Mouse (Mus musculus) neural tube, embryonic 14.5 days (tissue): Measurements from ENCODE around the gene Gm37240. TPM values are rescaled to one million over a fixed set of nuclear protein-coding genes. Genes with fewer than 3 reads are reported as not detected.

ENCODE experiments used
- ATAC-seq: fragments of 200-750 bp; cut with Nextera tagmentation; 2 replicates; pipeline ENCODE4 v1.8.0; 2017; ENCODE audit warnings: low read depth, mild to moderate bottlenecking, moderate TSS enrichment, moderate library complexity
- H3K27ac ChIP-seq: fragments of 300-500 bp; sonication (generic); 2 replicates; pipeline ENCODE4 v1.5.1; 2014; ENCODE audit warnings: low read depth, mild to moderate bottlenecking, control low read depth, low read length, moderate library complexity, mixed read lengths
- H3K27me3 ChIP-seq: fragments of 300-500 bp; sonication (generic); 2 replicates; pipeline ENCODE4 v1.6.1; 2014; ENCODE audit warnings: low read length; ENCODE audit not compliant: control insufficient read depth, insufficient read depth
- H3K36me3 ChIP-seq: fragments of 300-500 bp; sonication (generic); 2 replicates; pipeline ENCODE4 v1.6.1; 2014; ENCODE audit warnings: low read length, mixed read lengths; ENCODE audit not compliant: control insufficient read depth, insufficient read depth
- H3K4me1 ChIP-seq: fragments of 300-500 bp; sonication (generic); 2 replicates; pipeline ENCODE4 v1.6.1; 2014; ENCODE audit warnings: low read length; ENCODE audit not compliant: control insufficient read depth, insufficient read depth
- H3K4me2 ChIP-seq: fragments of 300-500 bp; sonication (generic); 2 replicates; pipeline ENCODE4 v1.6.1; 2014; ENCODE audit warnings: mild to moderate bottlenecking, low read depth, low read length, control low read depth
- H3K4me3 ChIP-seq: fragments of 300-500 bp; sonication (generic); 2 replicates; pipeline ENCODE4 v1.5.1; 2014; ENCODE audit warnings: low read depth, low read length, control low read depth, mixed read lengths
- H3K9ac ChIP-seq: fragments of 300-500 bp; sonication (generic); replicated peaks from 2 replicates; pipeline ENCODE4 v1.6.1; 2014; ENCODE audit warnings: low read depth, mild to moderate bottlenecking, control low read depth, low read length, mixed read lengths
- H3K9me3 ChIP-seq: fragments of 300-500 bp; sonication (generic); 2 replicates; pipeline ENCODE4 v1.6.1; 2016; ENCODE audit warnings: low read length; ENCODE audit not compliant: control insufficient read depth
- WGBS: fragments of 180-500 bp; shearing (Covaris S2); extraction: QIAGEN DNeasy Blood & Tissue Kit; methylation state at CpG from one replicate; pipeline ENCODE4 v1.1.7; 2014; 5-methylcytosine and 5-hydroxymethylcytosine counted together
- polyA plus RNA-seq: library from polyadenylated mRNA; unstranded; fragments of >200 nt; fragmentation: Nextera tagmentation; extraction: Ambion mirVana; gene quantifications from 2 replicates; pipeline ENCODE4 v1.2.1, GENCODE M21; 2014

The Gm37240 gene
- polyA plus RNA-seq, 1 experiment from 2014 or later = not detected

- Histone ChIP-seq H3K27me3 (no peaks in the 10 kb centered on the region), H3K4me2 (no peak overlapping the region), H3K36me3 (no peaks in the 10 kb centered on the region), H3K9ac (no peak overlapping the region), H3K4me1 (no peaks in the 10 kb centered on the region), H3K27ac (no peak overlapping the region), H3K9me3 (no peaks in the 10 kb centered on the region), H3K4me3 (no peak overlapping the region)
- WGBS = 85% methylated on average over 5 of the region's 5 CpGs
- ATAC-seq = no peak
Measured at GRCm38 (mm10) chr3:85733939-85734729, 153.2 kb downstream of the Gm37240 start.

DNA sequence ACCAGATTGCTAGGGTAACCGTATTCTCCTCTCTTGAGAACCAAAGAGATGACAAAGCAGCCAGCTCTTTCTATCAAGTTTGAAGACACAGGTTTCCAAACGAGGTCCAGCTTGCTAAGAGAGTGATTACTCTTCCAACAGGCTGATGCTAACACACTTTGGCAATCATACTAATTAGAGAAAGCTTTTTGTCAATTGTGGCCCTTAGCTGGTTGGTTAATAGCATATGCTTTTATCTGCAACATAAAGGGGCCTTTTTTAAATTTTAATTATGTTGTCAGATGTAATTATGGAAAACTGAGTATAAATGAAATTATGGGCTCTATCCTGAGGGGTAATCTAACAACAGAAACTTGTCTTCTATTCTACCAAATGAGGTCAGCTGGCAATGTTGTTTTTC, 160.1 kb downstream of the Gm37240 start:
- Histone ChIP-seq H3K27ac (no peak overlapping the region), H3K4me2 (no peak overlapping the region), H3K9me3 (no peaks in the 10 kb centered on the region), H3K36me3 (no peaks in the 10 kb centered on the region), H3K4me1 (no peaks in the 10 kb centered on the region), H3K9ac (no peak overlapping the region), H3K27me3 (no peaks in the 10 kb centered on the region), H3K4me3 (no peak overlapping the region)
- WGBS = 51% methylated on average over 2 of the region's 2 CpGs
- ATAC-seq = no peak

DNA sequence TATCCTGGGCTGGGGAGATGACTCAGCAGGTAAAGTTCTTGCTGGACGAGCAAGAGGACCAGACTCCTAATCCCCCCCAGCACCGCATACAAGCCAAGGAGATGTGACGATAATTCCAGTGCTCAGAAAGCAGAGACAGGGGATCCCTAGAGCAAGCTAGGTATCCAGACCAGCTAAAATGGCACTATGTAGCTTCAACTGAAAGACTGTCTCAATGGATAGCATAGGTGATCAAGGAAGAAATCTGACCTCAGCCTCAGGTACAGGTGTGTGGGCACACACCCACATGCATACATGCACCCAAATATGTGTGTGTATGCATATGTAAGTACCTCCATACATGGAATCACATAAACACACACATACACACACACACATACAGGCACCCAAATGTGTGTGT, 161.3 kb downstream of the Gm37240 start:
- no peaks in the 10 kb centered on the region for H3K27me3 ChIP-seq
- no peak overlapping the region for H3K9ac ChIP-seq
- WGBS = 93% methylated on average over 3 of the region's 3 CpGs
- ATAC-seq = no peak
- H3K9me3 ChIP-seq = no peaks in the 10 kb centered on the region
- H3K27ac ChIP-seq = no peak overlapping the region
- no peaks in the 10 kb centered on the region for H3K36me3 ChIP-seq
- H3K4me1 ChIP-seq = no peaks in the 10 kb centered on the region
- H3K4me2 ChIP-seq = no peak overlapping the region
- no peak overlapping the region for H3K4me3 ChIP-seq

- H3K27ac ChIP-seq = no peak overlapping the region
- H3K36me3 ChIP-seq = no peaks in the 10 kb centered on the region
- H3K9ac ChIP-seq = no peak overlapping the region
- no peaks in the 10 kb centered on the region for H3K4me1 ChIP-seq
- H3K4me3 ChIP-seq = no peak overlapping the region
- no peaks in the 10 kb centered on the region for H3K9me3 ChIP-seq
- 73% methylated on average over 2 of the region's 2 CpGs for WGBS
- no peaks in the 10 kb centered on the region for H3K27me3 ChIP-seq
- no peak for ATAC-seq
- no peak overlapping the region for H3K4me2 ChIP-seq
Measured at GRCm38 (mm10) chr3:85725110-85725509, 162.2 kb downstream of the Gm37240 start.

DNA sequence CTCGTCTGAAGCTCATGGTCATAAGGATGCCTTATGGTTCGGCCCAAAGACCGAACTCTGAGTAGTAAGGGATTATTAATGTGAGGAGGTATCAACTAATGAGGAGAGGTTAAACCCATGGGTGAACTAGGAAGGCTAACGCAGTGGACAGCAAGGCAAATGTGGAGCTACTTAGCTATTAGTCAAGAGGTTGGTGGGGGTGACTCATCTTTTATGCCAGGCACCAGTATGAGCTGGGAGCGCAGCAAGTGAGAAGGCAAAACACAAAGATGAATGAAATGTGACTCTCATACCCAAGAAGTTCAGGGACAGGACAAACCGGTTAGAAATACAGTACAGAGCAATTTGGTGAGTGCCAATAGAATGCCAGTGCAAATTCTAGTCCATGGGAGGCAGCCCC, 164.7 kb downstream of the Gm37240 start:
- 88% methylated on average over 6 of the region's 6 CpGs for WGBS
- Histone ChIP-seq H3K4me3 (no peak overlapping the region), H3K4me2 (no peak overlapping the region), H3K36me3 (no peaks in the 10 kb centered on the region), H3K9me3 (no peaks in the 10 kb centered on the region), H3K27ac (no peak overlapping the region), H3K9ac (no peak overlapping the region), H3K27me3 (no peaks in the 10 kb centered on the region), H3K4me1 (no peaks in the 10 kb centered on the region)
- ATAC-seq = no peak

- H3K9ac ChIP-seq = no peak overlapping the region
- H3K36me3 ChIP-seq = no peaks in the 10 kb centered on the region
- no peaks in the 10 kb centered on the region for H3K4me1 ChIP-seq
- H3K27ac ChIP-seq = no peak overlapping the region
- 90% methylated on average over 4 of the region's 4 CpGs for WGBS
- no peaks in the 10 kb centered on the region for H3K9me3 ChIP-seq
- ATAC-seq = no peak
- H3K4me3 ChIP-seq = no peak overlapping the region
- H3K27me3 ChIP-seq = no peaks in the 10 kb centered on the region
- H3K4me2 ChIP-seq = no peak overlapping the region
Measured at GRCm38 (mm10) chr3:85715764-85716297, 171.5 kb downstream of the Gm37240 start.

- Histone ChIP-seq H3K27ac (no peak overlapping the region), H3K4me3 (no peak overlapping the region), H3K27me3 (no peaks in the 10 kb centered on the region), H3K9me3 (no peaks in the 10 kb centered on the region), H3K4me2 (no peak overlapping the region), H3K9ac (no peak overlapping the region), H3K4me1 (no peaks in the 10 kb centered on the region), H3K36me3 (no peaks in the 10 kb centered on the region)
- ATAC-seq = no peak
- 90% methylated on average over 7 of the region's 7 CpGs for WGBS
Measured at GRCm38 (mm10) chr3:85713936-85714709, 173.2 kb downstream of the Gm37240 start.

GRCm38 (mm10) chr3:85710695-85711094, 176.6 kb downstream of the Gm37240 start:
- Histone ChIP-seq H3K4me1 (no peaks in the 10 kb centered on the region), H3K9ac (no peak overlapping the region), H3K27me3 (no peaks in the 10 kb centered on the region), H3K36me3 (no peaks in the 10 kb centered on the region), H3K4me2 (no peak overlapping the region), H3K27ac (no peak overlapping the region), H3K4me3 (no peak overlapping the region), H3K9me3 (no peaks in the 10 kb centered on the region)
- ATAC-seq = no peak
- 44% methylated on average over 8 of the region's 8 CpGs for WGBS

GRCm38 (mm10) chr3:85707421-85707820, 179.9 kb downstream of the Gm37240 start:
- Histone ChIP-seq H3K27ac (no peak overlapping the region), H3K36me3 (no peaks in the 10 kb centered on the region), H3K4me1 (no peaks in the 10 kb centered on the region), H3K9ac (no peak overlapping the region), H3K4me3 (no peak overlapping the region), H3K9me3 (no peaks in the 10 kb centered on the region), H3K27me3 (no peaks in the 10 kb centered on the region), H3K4me2 (no peak overlapping the region)
- no peak for ATAC-seq
- 51% methylated on average over 7 of the region's 7 CpGs for WGBS
